Mouse (Mus musculus) heart, adult 8-10 months (tissue): ENCODE measurements around the gene Scn11a. TPM values are rescaled to one million over a fixed set of nuclear protein-coding genes. Genes with fewer than 3 reads are reported as not detected.

Experiments
- total RNA-seq, 4 experiments: library from RNA; stranded (reverse); gene quantifications; 2 replicates each; pipeline ENCODE4 v1.2.4; 2022

The Scn11a gene
- total RNA-seq, 4 experiments from 2014 or later, result 0.09 TPM; not detected in 3

Other genes with a start within 250 kb of the Scn11a start
- gene Scn5a, start 246.4 kb downstream of the Scn11a start, total RNA-seq, result 100 to 1,000 TPM; 176 to 234 (median 203) TPM
- gene Scn10a, start 106.1 kb downstream of the Scn11a start, total RNA-seq, result 1 to 10 TPM in 1 of 4 experiments, under 1 TPM in 3; 0.65 to 1.0 (median 0.74) TPM
- gene Wdr48, start 69.4 kb upstream of the Scn11a start, total RNA-seq, result 10 to 100 TPM; 22.3 to 25.9 (median 23.6) TPM
- gene Gorasp1, start 112.1 kb upstream of the Scn11a start, total RNA-seq, result 10 to 100 TPM; 35.0 to 41.4 (median 37.9) TPM
- gene Ttc21a, start 112.2 kb upstream of the Scn11a start, total RNA-seq, result under 1 TPM in 1 of 4 experiments, not detected in 3; 0.09 TPM
- 10 to 100 TPM; 10.9 to 32.1 (median 16.1) TPM for gene Csrnp1, start 159.2 kb upstream of the Scn11a start, total RNA-seq
- 100 to 1,000 TPM; 130 to 157 (median 141) TPM for gene Xirp1, start 198.1 kb upstream of the Scn11a start, total RNA-seq
- gene Cx3cr1, start 244.4 kb upstream of the Scn11a start, total RNA-seq, result 1 to 10 TPM in 2 of 4 experiments, under 1 TPM in 2; 0.89 to 1.3 (median 1.1) TPM